Mouse (Mus musculus): ENCODE results near the gene Gm45618.
"Not testable (repeated sequence)": the region's sequence is repeated elsewhere in the genome, so short reads cannot be mapped to it uniquely, and the experiment has no call there.

Gm45618 gene

DNA sequence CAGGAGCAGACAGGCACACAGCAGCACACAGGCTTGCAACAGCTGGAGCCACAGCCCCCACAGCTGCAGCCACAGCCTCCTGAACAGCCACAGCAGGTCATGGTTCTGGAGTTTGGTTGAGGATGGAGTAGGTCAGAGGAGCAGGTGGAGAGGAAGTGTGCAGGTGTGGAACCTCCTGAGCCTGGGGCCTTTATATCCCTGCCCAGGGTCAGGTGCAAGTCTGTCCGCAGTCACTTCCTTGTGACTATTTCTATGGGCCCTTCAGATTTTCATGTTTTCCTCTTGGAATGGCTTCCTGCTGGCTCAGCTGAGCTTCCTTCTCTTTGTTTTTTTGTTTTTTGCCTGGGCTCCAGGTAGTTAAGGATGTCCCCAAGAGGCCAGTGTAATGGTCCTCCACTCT lies at the start of gene Gm45618:
Gene Gm45618 (minus strand): TSS at position 101 of the 400 bp plus-strand sequence.
- DNase-seq (ENCODE audit: low read depth, low spot score), result not testable (repeated sequence)

DNA sequence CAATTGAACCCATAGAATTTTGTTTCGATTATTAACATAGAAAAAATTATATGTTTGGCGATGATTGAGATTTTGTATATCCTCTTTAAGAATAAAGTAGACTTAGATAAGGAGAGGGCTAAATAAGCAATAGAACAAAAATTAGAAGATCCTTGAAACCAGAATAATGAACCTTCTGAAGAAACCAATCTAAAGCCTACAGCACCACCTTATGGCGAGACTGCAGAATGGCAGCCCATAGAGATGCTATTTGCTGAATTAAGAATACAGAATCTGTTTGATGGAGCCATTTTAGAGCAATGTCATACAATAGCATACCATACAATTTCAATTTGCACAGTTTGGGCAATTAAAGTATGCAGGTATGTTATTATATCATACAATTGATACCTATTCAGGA lies 49.3 kb upstream of the Gm45618 start:
- DNase-seq (ENCODE audit: low read depth, low spot score), result peak; percentile 49

- not testable (repeated sequence) for DNase-seq (ENCODE audit: low read depth, low spot score)
Measured at GRCm38 (mm10) chr7:142165639-142166038, 45.1 kb upstream of the Gm45618 start, which contains the start of gene Gm4553. Gene Gm4553, minus strand, starts transcription at chr7:142165739.

- DNase-seq (ENCODE audit: low read depth, low spot score), result no peak
Measured at GRCm38 (mm10) chr7:142159366-142159765, 38.8 kb upstream of the Gm45618 start.

DNA sequence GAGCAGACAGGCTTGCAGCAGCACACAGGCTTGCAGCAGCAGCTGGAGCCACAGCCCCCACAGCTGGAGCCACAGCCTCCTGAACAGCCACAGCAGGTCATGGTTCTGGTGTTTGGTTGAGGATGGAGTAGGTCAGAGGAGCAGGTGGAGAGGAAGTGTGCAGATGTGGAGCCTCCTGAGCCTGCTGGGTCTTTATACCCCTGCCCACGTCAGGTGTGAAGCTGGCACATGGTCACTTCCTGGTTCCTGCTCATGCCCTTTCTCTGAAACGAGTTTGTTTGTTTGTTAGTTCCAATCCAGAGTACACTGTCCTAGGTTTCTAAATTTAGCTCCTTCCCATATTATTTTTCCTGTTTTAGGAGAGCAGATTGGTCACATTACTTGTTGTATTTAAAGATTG lies 36.5 kb upstream of the Gm45618 start, which contains the start of gene Gm29735:
Gene Gm29735 (minus strand): TSS at position 101 of the 400 bp plus-strand sequence.
- DNase-seq (ENCODE audit: low read depth, low spot score), result not testable (repeated sequence)

GRCm38 (mm10) chr7:142155308-142155707 lies 34.8 kb upstream of the Gm45618 start:
- DNase-seq (ENCODE audit: low read depth, low spot score), result no peak

- no peak for DNase-seq (ENCODE audit: low read depth, low spot score)
Measured at GRCm38 (mm10) chr7:142152191-142152590, 31.7 kb upstream of the Gm45618 start.

GRCm38 (mm10) chr7:142148633-142149032 lies 28.1 kb upstream of the Gm45618 start:
- DNase-seq (ENCODE audit: low read depth, low spot score), result no peak

DNA sequence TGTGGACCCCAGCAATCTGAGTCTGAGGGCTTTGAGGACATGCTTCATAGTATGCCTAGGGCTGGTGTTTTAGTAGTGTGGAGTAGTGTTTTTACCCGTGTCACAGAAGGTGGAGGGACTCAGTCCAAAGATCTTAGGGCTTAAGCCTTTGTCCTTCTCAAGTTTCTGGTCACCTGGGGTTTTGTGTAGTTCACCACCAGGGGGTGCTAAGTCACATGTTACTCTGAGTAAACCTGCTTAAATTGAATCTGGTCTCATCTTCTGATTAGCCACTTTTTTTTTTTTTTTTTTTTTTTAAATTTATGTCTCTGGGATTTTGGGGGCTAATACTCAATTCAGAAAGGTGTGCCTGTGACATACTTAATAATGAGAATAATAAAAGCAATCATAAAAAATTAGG lies 25.5 kb upstream of the Gm45618 start:
- peak; percentile 61 for DNase-seq (ENCODE audit: low read depth, low spot score)

- DNase-seq (ENCODE audit: low read depth, low spot score), result no peak
Measured at GRCm38 (mm10) chr7:142145413-142145940, 24.9 kb upstream of the Gm45618 start.

DNA sequence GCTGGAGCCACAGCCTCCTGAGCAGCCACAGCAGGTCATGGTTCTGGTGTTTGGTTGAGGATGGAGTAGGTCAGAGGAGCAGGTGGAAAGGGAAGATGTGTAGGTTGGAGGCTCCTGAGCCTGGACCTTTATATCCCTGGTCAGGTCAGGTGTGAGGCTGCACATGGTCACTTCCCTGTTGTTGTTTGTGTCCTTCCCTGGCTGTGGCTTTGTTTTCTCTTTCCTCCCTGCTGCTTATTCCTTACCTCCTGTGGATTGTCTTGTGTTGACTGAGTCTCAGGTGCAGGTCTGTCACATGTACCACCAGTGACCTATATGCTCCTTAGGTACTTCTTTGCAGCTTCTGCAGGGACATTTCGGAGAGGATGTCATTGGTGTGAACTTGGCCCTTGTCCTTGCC lies 24.0 kb upstream of the Gm45618 start, which contains the start of gene Gm45337:
Gene Gm45337 (minus strand): TSS at position 101 of the 400 bp plus-strand sequence.
- DNase-seq (ENCODE audit: low read depth, low spot score), result no peak

DNA sequence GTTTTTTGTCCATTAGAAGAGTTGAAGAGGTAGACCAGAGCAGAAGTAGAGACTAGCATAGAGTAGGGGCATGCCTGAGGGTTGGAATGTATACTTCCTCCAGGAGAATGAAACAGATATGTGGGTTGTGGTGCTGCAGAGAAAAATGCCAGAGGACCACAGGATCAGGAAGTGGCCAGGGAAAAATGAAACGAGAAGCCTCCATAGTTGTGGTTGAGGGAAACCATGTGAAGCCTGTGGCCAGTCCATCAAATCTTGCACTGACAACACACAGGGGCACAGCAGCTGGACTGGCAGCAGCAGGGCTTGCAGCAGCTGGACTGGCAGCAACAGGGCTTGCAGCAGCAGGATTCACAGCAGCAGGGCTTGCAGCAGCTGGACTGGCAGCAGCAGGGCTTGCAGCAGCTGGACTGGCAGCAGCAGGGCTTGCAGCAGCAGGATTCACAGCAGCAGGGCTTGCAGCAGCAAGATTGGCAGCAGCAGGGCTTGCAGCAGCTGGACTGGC lies 23.0 kb upstream of the Gm45618 start:
- not testable (repeated sequence) for DNase-seq (ENCODE audit: low read depth, low spot score)

DNA sequence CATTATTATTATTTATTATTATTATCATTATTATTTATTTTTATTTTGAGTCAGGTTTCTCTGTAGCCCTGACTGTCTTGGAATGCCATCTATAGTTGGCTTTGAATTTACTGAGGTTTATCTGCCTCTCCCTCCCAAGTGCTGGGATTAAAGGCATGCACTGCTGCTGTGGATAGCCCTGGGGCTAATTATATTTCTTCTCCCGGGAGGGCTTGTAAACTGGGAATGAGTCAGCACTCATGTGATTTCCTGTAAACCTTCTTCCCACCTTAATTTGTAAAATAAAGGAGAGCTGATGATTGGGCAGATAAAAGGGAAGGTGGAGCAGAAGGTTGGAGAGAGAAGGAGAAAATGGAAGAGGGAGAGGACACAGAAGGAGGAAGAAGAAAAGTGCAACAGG lies 20.2 kb upstream of the Gm45618 start:
- no peak for DNase-seq (ENCODE audit: low read depth, low spot score)

GRCm38 (mm10) chr7:142135934-142136333 lies 15.4 kb upstream of the Gm45618 start, which contains the start of gene Gm39115:
Gene Gm39115, minus strand, starts transcription at chr7:142136034.
- DNase-seq (ENCODE audit: low read depth, low spot score), result not testable (repeated sequence)

- no peak for DNase-seq (ENCODE audit: low read depth, low spot score)
Measured at GRCm38 (mm10) chr7:142134206-142134995, 13.9 kb upstream of the Gm45618 start.

GRCm38 (mm10) chr7:142128843-142129242 lies 8.3 kb upstream of the Gm45618 start:
- peak; percentile 15 for DNase-seq (ENCODE audit: low read depth, low spot score)

DNA sequence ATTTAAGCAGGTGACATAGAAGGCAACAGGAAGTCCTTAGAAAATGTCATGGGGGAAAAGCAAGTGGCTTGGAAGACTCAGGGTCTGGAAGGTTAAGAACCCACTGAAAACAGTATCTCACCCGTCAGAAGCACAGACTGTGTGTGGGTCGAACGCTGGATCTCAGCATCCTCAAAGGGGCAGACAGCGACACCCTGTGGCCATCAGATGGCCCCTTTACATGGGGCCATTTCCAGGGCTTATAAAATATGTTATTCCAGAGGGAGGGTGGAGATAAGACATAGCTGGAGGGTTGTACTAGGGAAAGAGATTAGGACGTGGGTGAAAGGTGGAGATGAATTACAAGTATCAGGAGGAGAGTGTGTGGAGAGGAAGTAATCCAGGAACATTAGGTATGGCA lies 897 bp downstream of the Gm45618 start:
- peak; percentile 28 for DNase-seq (ENCODE audit: low read depth, low spot score)

- no peak for DNase-seq (ENCODE audit: low read depth, low spot score)
Measured at GRCm38 (mm10) chr7:142104747-142105146, 15.8 kb downstream of the Gm45618 start.

DNA sequence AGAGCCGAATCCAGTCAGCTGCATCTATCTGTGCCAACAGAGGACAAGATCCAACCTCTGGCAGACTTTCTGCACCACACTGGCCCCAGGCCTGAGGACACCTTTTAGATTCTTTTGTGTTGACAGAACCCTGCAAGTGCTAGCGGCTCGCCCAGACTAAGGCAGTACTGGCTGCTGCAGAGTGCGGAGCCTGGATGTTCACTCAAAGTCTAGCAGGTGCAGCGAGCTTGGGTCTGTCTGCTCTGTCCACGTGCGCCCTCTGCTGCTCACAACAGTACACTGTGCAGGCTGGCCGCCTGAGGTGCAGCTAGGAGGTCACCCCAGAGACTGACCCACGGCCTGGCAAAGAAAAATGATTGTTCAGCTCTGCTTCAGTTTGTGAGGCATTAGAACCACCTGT lies 22.8 kb downstream of the Gm45618 start:
- DNase-seq (ENCODE audit: low read depth, low spot score), result peak; percentile 79

GRCm38 (mm10) chr7:142096701-142097100 lies 23.8 kb downstream of the Gm45618 start:
- DNase-seq (ENCODE audit: low read depth, low spot score), result no peak

DNA sequence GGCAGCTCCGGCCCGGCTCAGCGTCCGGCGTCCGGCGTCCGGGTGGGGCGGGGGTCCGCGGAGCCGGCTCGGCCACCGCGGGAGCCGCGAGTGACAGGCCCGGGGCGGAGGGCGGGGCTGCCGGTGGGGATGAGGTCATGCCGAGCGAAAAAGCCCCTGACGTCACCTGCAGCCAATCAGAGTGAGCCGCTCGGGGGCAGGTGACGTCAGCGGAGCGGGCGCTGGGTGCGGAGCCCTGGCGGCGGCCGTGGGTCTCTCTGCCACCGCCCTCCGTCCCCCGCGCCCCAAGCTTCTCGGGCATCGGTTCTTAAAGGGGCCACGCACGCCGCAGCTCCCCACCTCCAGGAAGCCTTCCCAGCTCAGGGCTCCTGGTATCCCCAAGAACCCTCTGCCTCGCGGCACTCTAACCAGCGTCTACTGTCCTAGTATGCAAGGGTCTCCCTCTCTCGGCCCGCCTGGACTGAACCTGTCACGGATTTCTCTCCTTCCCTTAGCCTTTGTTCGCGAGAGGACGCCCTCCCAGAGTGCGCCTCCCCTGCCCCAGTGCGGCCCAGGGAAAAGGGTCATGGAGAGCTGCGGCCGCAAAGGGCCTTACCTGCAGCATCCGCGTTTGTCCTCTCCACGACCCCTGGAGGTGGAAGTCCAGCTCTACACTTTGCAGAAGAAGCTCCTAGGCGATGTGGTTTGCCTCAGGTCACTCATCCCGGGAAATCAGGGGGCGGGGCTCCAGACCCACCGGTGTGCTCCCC lies 25.2 kb downstream of the Gm45618 start, which contains the start of gene Dusp8:
Gene Dusp8 (minus strand): TSS at position 661 of the 749 bp plus-strand sequence.
- peak; percentile 75 for DNase-seq (ENCODE audit: low read depth, low spot score)

All from A20 (cell line).